Mouse (Mus musculus): Measurements from ENCODE around the gene Sf1.
A peak's percentile ranks its signal among the peaks of the same experiment; 100 is the strongest.

The Sf1 gene

DNA sequence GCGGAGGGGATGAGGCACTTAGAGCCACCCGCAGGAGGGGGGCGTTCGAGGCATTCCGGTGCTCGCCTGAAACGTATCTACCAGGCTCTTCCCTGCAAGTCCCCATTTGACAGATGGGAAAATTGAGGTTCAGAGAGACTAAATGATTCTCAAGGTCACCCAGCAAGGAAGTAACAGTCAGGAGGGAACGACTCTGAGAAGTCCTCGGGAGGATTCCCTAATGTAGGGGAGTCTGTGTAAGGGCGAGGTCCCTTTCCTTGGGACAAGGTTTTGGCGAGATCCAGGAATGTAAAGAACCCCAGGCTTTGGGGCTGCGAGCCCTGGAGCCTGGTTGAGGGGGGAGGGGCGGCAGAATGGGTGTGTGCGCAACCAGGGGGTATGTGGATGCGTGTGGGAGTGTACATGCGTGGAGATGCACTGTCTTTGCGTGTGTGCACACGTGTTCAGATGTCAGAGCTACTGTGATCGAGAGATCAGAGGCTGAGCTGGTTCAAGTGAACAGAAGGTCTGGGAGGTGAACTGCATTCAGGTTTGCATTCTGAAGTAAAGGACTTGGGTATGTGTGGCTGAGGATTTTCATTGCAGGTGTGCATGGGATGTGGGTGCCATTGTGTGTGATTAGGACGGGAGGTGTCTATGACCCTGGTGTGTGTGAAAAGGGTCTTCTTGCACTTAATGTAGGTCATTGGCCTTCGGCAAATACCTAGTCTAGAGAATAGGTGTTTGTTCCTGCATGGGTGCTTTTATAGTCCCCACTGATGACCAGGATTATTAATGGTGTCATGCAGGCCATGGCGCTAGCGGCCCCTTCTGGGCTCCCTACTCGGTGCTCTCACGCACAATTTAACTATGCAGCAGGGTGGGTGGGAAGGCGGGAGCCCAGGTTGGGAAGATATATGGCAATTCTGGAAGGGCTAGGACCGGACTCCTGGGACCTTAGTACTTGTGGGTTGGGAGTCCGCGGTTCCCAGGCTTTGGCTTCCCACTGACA, 36.9 kb downstream of the Sf1 start:
- peak; percentile 70 for DNase-seq

DNA sequence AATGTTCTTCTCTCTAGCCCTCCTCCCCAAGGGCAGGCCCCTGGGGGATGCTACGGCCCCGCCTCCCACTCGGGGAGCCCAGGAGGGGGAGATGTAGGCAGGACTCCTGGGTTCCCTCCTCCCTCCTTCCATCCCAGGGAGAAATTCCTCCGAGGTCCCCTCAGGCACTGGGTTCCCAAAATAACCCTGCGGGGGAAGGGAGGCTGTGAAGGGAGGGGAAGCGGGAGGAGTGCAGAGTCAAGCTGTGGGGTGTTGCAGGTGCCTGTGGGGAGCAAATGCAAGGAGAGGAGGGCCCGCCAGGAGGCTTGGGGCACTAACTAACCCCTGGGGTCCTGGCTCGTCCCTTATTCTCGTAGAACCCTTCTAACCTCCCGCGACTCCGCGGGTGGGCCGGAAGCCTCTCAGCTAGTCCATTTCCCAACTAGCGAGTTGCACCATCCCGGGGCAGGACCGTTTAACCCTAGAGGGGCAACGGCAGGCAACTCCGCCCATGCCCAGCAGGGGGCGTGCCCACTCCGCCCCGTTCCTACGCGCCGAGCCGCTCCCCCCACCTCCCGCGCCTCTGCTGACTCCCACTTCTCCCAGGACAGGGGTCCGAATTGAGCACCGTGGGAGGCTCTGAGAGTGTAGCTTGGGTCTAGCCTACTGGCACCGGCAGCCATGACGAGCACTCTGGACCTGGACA, 37.8 kb downstream of the Sf1 start:
- DNase-seq: peak; percentile 81

DNA sequence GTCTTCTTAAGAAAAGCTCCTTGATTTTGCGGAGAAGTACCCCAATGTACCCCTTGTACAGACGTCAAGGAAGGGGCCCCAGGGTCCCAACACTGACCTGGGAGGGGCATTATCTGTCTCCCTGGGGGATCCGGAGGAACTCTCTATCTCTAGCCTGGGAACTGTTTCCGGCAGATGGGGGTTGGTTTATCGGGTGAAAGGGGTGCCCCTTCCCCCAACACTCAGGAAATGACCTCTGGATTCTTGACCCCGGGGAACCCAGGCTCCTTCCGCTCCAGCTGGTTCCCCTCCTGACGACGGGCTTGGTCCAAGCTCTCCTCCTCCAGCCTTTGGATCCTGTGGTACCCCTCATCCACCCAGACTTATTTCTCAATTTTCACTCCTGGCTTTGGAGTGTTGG, 38.5 kb downstream of the Sf1 start:
- DNase-seq: no peak

DNA sequence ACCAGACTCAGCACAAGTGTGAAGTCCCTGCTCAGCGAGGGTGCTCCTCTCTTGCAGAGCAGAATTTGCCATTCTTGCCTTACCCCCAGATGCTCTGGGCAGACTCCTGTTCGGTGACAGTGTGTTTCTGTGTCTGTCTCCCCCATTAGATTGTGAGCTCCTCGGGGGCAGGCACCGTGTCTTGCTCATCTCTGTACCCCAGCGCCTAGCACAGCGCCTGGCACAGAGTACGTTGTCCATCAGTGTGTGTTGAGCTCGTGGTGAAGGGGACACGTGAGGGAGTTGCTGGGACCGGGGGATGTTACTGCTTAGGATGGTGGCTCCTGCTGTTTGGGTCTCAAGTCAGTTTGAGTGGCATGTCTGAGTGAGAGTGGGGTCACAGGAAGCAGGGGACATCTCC, 40.4 kb downstream of the Sf1 start:
- no peak for DNase-seq

DNA sequence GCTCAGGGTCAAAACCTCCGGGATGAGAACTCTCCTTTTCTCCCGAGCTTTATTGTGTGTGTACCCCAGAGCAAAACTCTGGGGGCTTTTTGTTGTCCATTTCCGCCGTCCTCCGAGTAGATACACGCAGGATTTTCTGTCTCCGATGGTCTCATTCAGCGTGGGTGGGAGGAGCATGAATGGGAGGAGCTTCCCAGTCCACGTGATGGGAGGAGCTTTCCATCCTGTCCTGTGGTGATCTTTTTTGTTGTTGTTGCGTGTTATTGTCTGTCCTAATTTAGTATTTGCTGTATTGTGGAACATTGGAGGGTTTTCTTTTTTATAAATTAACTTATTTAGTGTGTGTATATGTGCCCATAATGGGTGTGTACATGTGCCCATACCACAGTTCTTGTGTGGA, 41.9 kb downstream of the Sf1 start:
- DNase-seq: no peak

DNA sequence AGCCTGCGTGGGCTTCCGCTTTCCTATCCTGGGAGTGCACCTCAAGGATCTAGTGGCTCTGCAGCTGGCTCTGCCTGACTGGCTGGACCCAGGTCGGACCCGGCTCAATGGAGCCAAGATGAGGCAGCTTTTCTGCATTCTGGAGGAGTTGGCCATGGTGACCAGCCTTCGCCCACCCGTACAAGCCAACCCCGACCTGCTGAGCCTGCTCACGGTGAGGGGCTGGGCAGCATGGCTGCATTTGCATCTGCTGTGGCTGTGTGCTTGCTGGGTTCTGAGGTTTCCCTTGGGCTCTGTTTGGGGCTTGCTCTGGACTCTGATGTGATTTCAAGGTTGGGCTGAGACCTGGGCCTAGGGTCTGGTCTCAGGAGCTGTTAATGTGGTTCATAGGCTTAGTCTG, 43.6 kb downstream of the Sf1 start:
- no peak for DNase-seq

DNA sequence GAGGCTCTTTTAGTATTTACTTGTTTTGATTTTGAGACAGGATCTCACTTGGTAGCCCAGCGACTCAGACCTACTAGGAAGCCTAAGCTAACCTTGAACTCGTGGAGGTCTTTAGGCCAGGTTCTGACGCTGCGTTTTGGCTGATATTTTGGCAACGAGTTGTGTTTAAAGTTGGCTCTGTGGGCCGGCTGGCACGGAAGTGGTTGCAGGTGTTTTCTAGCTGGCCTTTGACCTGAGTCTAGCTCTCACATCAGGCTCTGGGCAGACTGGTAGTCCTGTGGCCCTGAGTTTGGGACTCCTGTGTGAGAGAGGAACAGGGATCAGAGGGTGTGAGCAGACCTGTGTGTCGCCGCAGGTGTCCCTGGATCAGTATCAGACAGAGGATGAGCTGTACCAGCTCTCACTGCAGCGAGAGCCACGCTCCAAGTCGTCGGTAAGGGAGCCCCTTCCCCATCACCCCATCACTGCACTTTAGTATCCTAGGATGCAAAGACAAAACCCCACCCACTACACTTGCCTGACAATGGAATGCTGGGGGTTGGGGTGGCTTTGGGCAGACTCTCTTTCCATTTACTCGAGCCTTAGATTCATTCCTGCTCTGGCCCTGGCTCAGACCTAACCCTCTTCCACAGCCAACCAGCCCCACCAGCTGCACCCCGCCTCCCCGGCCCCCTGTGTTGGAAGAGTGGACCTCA, 44.5 kb downstream of the Sf1 start:
- DNase-seq: no peak

DNA sequence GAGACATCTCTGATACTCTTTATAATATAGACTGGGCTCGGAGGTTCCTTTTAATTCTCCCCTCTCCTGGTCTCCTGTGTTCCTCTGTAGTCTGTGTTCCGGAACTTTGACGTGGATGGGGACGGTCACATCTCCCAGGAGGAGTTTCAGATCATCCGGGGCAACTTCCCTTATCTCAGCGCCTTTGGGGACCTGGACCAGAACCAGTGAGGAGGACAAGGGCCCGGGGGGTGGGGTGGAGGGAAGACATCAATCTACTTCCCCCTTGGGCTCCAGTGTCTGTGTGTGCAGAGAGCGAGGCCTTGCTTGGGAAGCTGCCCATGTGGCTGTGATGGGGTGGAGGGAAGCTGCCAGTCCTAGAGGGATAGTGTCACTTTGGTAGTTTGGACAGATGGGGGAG, 45.3 kb downstream of the Sf1 start:
- no peak for DNase-seq

DNA sequence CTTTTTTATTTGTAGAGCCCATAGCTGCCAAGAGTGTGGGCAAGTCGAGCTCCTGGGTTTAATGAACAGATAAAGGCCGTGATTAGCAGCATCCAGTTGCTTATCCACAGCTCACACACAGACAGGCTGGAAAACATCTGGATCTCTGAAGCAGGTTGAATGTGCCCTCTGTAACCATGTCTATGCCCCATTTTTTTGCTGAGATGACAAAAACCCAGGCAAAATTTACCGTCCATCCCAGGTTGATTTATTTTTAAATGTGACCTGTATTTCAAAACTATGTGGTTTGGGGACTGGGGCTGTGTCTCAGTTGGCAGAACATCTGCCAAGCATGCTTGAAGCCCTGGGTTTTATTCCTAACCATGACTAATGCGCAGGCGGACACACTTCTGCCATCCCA, 45.7 kb downstream of the Sf1 start:
- DNase-seq: no peak

DNA sequence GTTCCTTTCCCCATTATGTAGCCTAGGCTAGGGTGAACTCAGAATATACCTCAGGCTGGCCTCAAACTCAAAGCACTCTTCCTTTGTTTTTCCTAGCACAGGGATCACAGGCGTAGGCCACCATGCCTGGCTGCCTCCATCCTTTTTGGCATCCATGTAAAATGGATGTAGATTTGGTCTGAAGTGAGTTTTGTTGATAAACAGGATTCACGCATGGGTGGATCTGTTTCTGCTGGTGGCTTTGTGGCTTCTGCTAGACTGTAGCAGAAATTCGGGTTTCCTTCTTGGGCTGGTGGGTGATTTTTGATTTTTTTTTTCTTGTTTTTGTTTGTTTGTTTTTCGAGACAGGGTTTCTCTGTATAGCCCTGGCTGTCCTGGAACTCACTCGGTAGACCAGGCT, 46.4 kb downstream of the Sf1 start:
- no peak for DNase-seq

DNA sequence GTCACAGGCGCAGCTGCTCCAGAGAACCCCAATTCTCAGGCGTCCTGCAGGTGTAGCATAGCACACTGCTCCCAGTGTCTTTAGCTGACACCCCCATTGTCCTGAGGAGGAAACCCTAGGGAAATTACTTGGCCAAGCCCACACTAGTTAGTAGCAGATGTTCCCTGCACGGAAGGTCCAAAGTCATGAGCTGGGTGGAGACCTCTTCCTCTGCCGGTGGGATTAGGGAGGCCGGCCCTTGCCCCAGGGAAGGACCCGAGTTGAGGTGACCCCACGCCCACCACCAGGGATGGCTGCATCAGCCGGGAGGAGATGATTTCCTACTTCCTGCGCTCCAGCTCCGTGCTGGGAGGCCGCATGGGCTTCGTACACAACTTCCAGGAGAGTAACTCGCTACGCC, 49.3 kb downstream of the Sf1 start:
- no peak for DNase-seq

DNA sequence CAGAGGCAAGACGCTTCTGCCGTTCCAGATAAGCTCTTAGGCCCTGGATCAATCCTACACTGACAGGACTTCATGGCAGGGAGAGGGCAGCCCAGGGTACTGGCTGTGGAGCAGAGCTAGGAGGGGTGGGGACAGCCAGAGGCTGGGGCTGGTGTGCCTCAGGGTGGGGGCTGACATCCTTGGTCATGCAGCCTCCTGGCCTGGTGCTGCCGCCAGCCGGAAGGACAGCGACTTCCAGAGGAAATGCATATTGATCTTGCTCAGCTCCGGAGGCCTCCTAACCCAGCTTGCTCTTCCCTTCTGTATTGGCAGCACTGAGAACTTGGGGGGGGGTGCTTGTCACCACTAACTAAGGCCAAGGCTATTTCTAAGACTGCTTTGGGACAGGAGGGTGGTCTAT, 52.0 kb downstream of the Sf1 start:
- no peak for DNase-seq

DNA sequence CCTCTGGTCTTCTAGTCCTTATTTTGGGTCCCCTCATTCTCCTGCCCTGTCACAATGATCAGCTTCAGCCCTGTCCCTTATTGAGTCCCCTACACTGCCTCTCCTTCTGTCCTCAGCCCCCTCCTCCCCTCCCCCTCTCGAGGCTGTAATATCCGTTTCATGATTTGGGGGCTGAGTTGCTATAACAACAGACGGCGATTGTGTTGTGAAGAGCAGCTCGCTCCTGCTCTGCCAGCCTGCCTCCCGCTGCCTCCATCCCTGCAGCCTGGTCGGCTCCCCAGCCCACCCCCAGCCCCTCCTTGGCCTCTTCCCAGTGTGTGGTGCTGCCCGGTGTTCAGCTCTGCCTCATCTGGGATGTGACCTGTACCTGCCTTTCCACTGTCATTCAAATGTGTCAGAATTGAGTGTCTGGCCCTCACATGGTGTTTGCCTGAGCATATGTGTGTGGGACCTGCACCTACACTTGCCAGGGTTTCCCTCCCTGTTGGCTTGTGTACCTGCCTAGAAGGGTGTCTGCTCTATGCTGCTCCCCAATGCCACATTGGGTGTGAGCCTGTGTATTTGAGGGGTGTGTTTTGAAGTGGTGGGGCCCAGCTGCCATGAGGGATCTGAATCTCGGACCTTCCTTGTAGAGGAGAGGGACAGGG, 52.8 kb downstream of the Sf1 start:
- peak; percentile 67 for DNase-seq

DNA sequence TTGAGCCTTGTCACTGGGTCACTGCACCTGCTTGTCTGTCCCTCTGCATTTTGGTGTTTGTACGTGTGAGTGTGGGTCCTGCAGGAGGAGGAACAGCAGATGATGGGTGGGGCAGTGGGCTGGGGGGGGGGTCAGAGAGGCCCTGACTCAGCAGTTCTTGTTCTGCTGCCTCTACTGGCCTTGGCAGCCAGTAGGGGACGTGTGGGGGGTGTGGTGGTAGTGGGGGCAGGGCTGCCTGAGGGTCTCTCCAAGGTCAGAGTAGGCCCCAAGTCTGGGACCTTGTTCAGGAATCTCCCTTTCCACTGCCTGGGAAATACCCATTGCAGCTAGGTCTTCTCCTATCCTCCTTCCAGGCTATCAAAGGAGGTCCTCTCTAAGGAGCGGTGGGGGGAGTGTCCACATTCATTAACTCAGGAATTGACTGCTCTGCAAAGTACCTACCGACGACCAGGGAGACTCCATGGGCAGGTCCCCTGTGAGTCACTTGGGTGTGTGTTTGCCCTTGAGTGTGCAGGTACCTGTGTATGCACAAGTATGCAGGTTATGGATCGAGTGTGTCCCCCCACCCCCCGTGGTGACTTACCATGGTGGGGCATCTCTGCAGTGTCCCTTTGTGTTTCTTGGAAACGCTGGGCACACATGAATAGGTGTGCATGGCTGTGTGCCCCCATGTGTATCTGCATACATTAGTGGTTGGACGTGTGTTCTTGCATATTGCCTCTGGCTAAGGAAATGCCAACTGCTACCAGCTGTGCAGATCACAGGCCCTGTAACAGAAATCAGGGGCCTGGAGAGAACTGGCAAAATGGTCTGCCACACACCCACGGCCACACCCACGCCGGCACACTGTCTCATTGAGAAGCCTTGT, 53.6 kb downstream of the Sf1 start:
- DNase-seq: no peak

DNA sequence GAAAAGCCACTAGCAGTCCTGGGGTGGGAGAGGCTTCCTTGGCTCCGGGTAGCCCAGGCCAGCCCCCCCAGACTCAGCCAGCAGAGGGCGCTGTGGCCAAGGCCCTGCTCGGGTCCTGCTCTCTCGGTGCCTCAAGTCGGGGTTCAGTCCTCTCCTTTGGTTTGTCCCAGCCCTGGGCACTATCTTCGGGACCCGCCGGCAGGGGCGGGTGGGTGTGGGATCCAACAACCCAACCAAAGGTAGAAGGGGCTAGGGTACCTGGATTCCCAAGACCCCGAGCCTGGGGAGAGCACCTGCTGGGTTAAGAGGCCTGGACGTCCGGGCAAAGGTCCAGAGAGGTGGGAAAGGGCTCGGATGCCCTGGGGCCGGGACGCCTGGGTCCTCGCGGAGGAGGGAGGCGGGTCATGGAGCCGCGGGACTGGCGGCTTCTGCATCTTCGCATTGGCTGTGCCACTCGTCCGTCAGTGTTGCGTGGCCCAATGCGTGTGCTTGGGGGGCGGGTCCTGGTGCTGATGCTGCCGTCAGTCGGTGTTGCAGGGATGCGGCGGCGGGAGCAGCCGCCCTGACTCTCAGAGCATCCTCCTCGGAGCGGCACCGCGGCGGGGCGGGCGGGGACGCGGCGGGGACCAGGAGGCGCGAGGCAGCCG, 54.9 kb downstream of the Sf1 start, which contains the start of gene Nrxn2:
Nrxn2 (plus strand) TSS at position 499 of the 647 bp plus-strand sequence.
- DNase-seq: peak; percentile 96

DNA sequence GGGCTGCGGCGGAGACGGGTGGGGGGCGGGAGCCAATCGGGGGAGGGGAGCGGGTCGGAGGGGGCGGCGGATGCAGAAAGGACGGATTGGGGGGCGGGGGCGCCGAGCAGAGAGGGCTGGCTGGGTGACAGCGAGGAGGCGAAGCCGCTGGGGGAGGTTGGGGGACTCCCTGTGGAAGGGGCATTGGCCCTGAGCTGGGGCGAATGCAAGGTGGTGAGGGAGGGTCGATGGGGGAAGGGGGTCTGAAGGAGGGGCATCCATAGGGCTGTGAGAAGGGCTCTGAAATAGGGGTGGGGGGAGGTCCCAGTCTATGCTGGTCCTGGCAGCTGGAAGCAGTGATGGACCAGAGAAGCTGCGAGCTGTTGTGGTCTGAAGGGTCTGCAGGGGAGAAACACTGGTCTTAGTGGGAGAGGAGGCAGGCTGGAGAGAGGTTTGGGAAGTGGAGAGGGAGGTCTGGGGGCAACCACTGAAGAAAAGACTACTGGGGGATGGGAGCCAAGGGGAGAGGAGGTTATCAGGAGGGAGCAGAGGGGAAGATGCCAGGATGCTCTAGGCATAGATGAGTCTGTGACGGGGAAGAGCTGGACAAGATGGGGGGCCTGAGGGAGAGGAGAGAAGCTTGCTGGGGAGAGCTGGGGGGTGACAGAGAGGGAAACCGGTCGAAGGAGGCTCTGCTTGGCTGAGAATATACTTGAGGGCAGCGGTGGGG, 55.6 kb downstream of the Sf1 start:
- DNase-seq: peak; percentile 66

DNA sequence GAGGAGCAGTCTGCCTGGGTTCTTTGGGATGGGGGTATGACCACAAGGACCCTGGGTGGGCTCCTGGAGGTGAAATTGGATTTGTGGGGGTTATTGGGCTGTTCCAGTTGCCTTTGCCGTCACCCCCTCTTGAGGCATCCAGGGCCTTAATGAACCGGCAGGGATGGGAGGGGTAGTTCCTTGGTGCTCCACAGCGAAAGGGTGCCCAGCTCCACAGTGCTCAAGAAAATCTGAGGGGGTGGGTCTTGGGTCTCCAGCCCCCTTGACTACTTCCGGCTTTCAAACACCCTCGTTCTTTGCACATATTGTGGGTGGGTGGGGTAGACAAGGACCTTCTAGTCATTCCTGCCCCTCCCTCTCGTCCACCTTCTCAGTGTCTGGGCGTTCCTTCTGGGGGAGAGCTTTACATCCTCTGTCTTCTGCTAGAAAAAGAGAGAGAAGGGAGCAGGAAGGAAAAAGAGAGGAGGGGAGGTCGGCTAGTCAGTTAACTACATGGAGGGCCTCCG, 56.4 kb downstream of the Sf1 start:
- no peak for DNase-seq

DNA sequence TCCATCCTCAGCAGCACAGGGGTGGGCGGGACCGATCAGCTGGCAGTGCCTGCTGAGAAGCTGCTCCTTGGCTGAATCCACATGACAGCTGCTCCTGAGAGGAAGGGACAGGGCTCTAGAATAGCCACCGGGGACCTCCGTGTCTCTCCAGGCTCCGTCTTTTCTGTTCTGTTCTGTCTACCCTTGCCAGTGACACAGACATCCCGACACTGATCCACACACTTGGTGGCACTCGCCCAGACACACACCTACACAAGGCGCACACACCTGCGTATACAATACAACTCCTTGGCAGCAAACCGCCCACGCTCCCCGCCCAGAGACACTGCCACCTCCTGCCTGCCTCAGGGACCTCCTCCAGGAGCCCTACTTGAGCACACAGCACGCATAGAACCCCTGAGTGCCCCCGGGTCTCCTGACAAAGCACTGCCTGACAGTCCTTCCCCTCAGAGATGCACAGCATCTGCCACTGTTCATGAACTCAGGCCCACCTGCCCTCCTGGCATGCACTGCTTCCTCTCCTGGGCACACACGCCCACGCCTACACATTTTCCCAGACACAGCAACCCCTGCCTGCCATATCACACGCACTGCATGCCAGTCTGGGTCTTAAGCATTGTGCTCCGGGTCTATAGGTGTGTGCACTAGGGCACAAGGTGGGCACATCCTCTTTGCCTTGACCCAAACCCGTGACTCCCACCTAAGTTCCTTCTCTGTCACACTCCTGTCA, 57.2 kb downstream of the Sf1 start:
- DNase-seq: no peak

DNA sequence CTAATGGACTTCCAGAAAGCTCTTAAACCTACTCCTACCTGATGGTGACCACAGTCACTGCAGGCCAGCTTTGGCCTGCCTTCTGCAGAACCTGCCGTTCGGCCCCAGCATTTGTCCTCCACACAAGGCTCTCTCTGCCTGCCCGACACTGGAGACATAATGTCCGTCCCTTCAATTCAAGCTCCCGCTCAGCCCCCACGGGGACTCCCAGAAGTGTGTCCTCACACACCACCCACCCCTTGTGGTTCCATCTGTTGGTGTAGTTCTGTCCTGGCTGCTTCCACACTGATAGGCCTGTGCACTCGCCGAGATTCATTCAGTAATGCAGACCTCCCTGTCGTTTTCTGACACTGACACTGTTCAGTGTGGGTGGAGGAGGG, 57.7 kb downstream of the Sf1 start:
- no peak for DNase-seq

DNA sequence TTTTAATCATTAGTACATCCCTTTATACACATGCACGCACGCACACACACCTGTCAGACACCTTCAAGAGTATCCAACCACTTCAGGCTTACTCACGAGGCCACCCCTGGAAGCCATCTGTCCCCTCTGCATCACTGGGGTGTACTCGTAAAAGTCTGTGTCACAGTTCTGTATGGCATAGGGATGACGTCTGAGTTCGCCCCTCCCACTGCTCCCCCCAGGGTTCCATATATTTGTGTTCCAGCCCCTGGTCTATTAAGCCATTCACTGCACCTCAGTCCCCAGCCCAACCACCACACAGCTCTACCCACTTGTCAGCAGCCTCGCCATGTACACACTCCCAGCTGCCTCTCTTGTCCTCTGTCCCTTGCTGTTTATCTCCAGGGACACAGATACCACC, 58.5 kb downstream of the Sf1 start:
- DNase-seq: no peak
